Mouse (Mus musculus) telencephalon, adult 2 months (tissue): ENCODE measurements around the gene Wdr27.

Experiments
- DNase-seq: peaks from one replicate; pipeline ENCODE4 v3.0.0-alpha.2; 2011; ENCODE audit warnings: low read depth, low spot score

The Wdr27 gene

DNA sequence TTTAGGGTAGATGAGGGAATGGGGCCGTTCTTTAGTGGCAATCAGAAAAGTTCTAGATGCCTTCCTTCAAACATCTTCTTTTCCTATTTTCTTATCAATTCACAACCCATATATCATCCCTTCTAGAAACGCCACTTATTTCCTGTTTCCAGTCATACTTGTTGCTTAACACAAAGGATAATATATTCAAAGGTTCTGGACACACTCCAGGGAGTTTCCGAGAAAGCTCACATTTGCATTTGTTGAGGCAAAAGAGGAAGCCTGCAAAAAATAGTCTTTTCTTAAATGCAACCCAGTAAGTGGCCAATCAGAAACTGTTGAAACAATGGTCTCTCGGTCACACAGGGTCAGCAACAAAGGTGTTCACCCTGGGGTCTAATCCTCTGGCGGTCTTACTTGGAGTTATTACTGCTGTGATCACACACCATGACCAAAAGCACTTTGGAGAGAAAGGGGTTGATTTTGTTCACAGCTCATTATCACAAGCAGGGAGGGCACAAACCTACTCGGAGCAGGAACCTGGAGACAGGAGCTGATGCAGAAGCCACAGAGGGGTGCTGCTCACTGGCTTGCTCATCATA, 116.2 kb downstream of the Wdr27 start:
- DNase-seq: peak; percentile 40

DNA sequence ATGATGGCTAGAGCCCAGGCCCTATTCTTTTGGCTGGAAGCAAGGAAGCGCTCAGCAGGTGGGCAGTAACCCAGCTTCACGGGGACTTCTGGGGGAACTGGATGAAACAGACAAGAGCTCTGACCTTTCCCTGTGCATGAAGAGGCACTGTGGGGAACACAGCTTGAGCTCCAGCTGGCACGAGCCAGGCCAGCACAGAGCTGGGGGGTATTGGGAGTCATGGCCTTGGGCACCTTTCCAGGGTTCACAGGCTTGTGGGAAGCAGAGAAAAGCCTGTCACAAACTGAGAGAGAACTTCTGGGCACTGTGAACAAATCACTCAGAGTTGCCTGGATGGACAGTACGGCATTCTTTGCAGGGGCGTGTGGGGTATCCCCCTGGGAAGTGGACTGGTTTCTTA, 118.0 kb downstream of the Wdr27 start:
- DNase-seq: no peak

DNA sequence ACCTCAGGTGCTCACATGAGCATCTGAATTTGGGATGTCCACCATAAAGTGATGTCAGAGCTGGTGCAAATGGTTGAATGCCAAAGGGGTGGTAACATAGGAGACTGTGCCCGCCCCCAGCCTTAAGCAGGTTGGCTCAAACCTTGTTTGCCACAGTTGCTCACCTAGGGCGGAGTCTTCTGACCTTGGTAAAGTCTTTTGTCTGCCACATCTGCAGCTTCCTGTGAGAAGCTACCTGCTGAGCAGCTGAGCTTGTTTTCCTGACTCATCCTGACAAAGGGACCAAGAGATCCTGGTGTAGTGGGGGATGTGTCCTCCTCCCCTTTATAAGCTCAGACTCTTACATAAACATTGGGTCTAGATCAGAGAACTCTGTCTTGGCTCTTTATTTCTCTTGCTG, 125.0 kb downstream of the Wdr27 start:
- DNase-seq: no peak

DNA sequence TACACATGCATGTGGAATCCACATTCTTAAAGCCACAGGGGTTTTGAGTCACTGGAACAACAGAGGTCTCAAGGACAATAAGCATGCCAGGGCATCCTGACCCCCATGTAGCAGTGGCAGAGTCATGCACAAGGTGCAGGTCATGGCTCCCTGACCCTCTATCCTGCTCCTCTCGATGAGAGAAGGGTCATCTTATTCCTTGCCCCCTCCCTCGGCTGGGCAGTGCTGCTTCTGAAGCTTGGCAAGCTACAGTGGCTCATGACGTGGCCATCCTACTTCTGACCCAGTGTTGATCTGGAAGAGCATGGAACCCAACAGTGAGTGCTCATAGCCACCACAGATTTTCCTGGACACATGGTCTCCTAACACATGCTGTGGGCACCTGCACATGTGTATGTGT, 126.9 kb downstream of the Wdr27 start:
- DNase-seq: no peak

DNA sequence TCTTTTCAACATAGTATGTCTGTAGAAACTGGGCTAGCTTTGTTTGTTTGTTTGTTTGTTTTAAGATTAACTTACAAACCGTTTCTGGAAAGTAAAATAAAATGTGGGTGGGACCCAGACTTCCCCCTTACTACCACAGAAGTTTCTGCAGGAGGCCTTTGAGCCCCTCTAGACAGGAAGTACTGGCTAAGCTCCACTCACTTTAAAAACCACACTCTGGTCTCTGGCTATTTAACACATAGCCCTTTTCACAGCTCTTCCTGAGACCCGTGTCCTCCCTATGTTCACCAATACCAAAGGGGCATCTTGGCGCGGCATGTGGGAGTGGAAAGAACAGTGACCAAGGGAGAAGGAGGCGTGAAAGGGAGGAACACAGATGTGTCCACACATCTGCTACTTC, 127.7 kb downstream of the Wdr27 start:
- DNase-seq: no peak

DNA sequence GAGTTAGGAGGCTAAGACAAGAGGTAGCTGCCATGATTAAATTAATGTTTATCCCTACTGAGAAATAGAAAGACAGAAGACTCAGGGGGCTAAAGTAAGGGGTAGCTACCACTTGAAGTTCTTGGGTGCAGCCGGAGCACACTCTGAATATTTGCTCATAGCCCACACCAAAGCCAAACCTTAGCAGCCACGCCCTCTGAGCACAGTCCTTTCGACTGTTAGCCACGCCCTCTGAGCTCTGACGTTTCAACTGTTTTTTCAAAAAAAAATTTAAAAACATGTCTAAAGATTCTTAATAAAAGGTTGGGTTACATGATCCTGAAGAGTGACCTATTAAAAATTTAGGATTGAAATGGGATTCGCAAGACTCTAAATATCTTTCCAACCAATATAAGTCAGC, 130.3 kb downstream of the Wdr27 start:
- DNase-seq: no peak

DNA sequence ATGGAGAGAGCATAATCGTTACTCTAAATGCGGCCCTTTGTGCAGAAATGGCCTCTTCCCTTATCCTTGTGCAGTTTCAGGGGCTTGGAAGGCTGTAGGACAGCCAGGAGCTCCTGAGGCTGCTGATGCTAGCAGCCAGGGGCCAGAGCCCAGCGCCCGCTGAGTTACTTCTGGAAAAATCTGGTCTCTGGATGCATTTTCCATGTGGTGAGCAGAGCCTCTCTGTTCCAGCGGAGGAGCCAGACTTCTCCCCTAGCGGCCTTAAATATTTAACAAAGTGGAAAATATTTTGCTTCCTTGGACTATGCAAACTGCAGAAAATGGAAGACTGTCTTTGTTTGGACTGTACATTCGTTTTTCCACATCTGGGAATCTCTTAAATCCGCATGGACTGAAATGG, 130.9 kb downstream of the Wdr27 start:
- no peak for DNase-seq

DNA sequence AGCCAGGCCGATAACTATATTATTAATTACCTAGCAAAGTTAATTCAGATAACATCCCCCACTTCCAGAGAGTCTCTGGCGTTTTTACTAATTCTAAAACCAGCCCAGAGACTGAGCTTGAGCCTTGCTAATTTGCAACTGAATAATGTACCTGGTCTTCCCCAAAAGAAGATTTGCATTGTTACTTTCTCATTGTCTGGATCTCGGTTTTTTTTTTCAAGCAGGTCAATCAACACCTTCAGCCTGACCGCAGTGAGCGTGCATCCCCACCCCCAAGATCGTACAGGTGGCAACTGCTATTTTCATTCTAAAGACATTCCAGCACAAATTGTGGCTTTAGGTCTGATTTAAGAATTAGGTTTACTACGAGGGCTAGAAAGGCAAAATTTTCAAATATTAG, 136.2 kb downstream of the Wdr27 start:
- DNase-seq: no peak

DNA sequence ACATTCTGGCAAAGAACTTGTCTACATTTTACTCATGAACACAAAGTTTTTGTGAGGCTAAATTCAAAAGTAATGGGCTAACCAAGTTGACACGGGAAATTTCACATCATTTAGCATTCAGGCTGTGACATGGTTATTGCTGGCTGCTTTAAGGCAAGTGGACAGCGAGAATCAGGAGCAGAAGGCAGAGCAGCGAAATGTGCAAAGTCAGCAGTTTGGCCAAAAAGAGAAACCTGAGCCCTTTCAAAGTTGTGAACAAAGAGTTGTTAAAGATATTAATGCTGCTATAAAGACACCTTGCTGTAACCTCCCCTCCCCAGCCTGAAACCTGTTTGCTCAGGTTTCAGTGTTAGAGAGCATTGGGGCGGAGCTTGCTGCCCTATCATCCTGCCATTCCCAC, 143.7 kb downstream of the Wdr27 start:
- DNase-seq: no peak

DNA sequence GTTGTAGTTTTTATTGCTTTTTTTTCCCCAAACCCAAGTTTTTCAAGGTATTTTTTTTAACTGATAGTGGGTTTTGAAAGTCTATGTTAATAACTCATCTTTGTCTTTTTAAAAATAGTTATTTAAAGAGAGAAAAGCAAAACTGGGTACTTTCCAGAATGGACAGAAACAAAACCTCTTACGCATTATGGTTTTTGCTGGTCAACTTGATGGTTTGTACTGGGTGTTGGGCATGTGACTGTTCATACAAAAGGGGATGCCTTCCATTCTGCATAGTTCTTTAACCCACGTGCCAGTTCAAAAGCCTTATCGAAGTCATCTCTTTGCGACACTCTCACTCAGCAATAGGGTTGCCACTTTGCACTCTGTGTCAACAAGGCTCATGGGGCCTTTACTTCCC, 147.9 kb downstream of the Wdr27 start:
- DNase-seq: no peak

DNA sequence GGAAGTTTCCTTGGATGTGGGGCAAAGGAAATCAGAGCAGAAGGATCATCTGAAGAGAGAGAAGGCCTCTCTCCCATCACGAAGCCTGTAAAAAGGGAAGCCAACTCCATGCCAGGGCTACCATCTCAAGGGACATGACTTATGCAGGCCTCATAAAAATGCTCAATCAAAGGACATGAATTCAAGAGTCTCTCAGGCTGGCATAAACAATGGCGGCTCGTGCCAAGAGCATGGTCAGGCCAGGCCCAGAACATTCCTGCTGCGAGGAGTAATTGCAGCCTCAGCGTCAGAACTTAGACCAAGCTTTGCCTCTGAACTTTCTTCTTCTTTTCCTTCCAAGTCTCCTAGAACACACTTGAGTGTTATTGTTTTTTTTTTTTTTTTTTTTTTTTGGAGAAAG, 163.6 kb downstream of the Wdr27 start:
- DNase-seq: no peak

DNA sequence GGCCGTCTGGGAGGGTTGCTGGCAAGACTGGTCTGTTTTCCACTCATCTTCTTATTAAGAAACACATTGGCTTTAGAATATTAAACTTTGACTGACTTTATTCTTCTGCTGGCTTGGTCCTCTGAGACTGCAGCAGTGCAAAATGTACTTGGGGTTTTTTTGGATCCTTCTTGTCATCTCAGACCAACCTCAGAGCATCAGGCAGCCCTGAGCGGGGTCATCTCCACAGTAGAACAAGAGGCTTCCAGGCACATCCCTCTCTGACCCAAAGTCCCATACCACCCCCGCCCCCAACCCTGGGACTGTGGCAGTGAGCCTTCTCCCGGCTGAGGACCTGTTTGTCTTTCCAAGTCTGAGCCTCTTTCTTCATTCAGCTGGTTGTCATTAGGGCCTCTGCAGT, 171.6 kb downstream of the Wdr27 start:
- no peak for DNase-seq

DNA sequence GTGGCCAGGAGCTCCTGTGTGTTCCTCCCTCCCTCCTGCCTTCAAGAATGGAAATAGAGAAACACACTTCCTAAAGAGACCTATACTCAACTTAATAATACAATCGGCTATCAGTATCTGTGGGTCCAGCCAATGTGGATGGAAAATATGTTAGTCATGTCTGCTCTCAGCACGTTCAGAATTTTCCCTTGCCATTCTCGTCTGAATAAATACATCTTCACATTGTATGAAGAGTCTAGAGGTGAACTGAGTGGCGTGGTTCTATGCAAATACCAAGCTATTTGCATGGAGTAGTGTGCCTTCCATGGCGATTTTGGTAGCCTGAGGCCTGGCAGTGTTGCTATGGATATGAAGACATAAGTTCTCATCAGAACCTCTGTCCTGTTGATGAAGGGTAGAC, 172.6 kb downstream of the Wdr27 start:
- DNase-seq: no peak
